Mouse (Mus musculus) subcutaneous adipose tissue, adult 2 months (tissue): Measurements from ENCODE around the gene Srsf4. TPM values are rescaled to one million over a fixed set of nuclear protein-coding genes. Genes with fewer than 3 reads are reported as not detected.

Source experiments
- polyA plus RNA-seq: library from polyadenylated mRNA; depleted of rRNA; stranded (reverse); fragments of >200 nt; gene quantifications from 2 replicates; pipeline ENCODE4 v1.2.3, GENCODE M21; 2012; ENCODE audit warnings: low replicate concordance; rRNA removed

The Srsf4 gene
- polyA plus RNA-seq: 30.8 and 52.7 TPM in 2 replicates

DNA sequence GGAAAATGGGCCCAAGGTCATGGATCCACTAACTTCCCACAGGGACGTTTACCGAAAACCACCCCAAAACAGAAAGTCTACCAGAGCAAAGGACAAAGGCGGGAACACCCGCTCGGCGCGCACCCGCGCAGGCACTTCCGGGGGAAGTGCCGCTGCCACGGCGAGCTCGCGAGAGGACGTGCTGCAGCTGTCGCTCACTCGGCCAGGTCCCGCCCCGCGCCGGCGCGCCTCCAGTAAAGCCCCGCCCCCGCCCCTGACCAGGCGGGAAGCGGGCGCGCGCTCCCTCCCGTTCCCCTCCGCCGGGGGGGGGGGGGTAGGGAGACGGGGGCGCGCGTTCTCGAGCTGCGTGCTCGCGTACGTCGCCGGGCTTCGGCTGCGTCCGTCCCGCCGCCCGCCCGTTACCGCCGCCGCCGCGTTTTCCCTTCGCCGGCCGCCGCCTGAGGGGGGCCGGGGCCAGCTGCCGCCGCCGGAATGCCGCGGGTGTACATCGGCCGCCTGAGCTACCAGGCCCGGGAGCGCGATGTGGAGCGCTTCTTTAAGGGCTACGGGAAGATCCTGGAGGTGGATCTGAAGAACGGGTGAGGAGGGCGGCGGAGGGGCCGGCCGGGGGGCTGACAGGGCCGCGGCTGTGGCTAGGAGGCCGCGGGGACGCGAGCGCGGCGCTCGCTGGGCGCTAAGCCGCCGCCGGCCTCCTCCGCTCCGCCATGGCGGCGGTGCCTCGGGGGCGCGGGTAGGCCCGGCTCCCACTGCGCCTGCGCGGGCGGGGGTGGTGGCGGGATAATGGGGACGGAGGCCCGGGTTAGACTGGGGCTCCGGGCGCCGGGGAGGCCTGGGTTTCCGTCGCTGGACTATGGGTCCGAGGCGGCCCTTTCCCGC is at the start of gene Srsf4:
Srsf4 (plus strand) TSS at position 325 of the 876 bp plus-strand sequence.

DNA sequence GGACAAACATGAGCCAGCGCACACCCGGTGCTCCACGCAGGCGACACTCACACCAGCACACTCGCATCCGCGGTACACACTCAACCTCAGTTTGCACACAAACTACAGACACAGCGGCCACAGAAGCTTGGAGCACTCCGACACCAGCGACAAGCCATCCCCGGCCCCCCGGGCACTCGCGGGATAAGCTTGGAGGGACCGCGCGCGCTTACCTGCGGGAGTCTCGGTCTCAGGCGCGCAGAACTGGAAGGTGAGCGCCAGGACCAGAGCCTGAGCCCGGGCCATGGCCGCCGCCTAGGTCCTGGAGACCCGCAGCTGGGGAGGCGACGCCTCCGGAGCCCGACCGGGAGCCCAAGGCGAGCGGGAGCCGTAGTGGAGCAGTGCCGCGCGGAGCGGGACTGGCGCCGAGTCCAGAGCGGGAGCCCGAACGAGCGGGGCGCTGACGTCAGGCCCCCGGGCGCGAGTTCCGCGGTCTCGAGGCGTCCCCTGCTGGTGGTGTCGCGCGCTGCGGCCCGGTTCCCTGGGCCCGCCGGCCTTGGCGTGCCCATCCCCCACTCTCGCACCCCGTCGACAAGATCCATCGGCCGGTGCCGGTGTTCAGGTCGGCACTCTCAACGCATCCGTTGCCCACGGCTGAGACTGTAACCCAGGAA is 35.4 kb upstream of the Srsf4 start, which contains the start of gene Ptpru:
Ptpru (minus strand) TSS at position 417 of the 653 bp plus-strand sequence.

GRCm38 (mm10) chr4:131843290-131843743 is 30.1 kb upstream of the Srsf4 start, which contains the start of gene Mecr:
Gene Mecr, plus strand, starts transcription at chr4:131843470.

GRCm38 (mm10) chr4:131921461-131922346 is 48.3 kb downstream of the Srsf4 start, which contains the start of gene Tmem200b:
Gene Tmem200b, plus strand, starts transcription at chr4:131921771.

Other genes starting within 250 kb of the Srsf4 start
- 6.0 and 38.2 TPM in 2 replicates for gene Ptpru, start 35.3 kb upstream of the Srsf4 start, polyA plus RNA-seq
- gene Mecr, start 30.1 kb upstream of the Srsf4 start, polyA plus RNA-seq: 73.3 and 164 TPM in 2 replicates
- 10.3 and 60.1 TPM in 2 replicates for gene Tmem200b, start 48.2 kb downstream of the Srsf4 start, polyA plus RNA-seq
- 0.17 and 0.37 TPM in 2 replicates for gene Gm10300, start 201.1 kb downstream of the Srsf4 start, polyA plus RNA-seq
- 22.5 and 26.8 TPM in 2 replicates for gene Epb41, start 201.7 kb downstream of the Srsf4 start, polyA plus RNA-seq